16 mouse cellular contexts compared by ENCODE assay signal in genomic region chr13:73628586-73629113, GRCm38 (mm10). TPM values are rescaled to one million over a fixed set of nuclear protein-coding genes. Genes with fewer than 3 reads are reported as not detected.
A peak's percentile ranks its signal among the peaks of the same experiment; 100 is the strongest.
DNase-seq lines count a peak whose midpoint lies in the region; ATAC-seq and TF ChIP-seq lines count a peak whose summit lies in the region.
"Had no signal": no experiment of that assay in that cellular context is flagged by ENCODE, and none has a peak within 500 bp of the region (broad histone marks: within the 10 kb centered on the region; RNA-seq: fewer than 3 reads in every experiment).

No protein-coding gene starts in this region.

- 90% methylated on average over 11 of the region's 11 CpGs for WGBS in embryonic facial prominence, embryonic 12.5 days
- 91% methylated on average over 11 of the region's 11 CpGs for WGBS in embryonic facial prominence, embryonic 10.5 days
- WGBS in kidney, embryonic 15.5 days, result 79% methylated on average over 11 of the region's 11 CpGs
- 84% methylated on average over 11 of the region's 11 CpGs for WGBS in embryonic facial prominence, embryonic 15.5 days
- WGBS in heart, embryonic 11.5 days (ENCODE audit: insufficient replicate concordance), result 81% methylated on average over 11 of the region's 11 CpGs

- H3K27ac ChIP-seq in embryonic facial prominence, embryonic 12.5 days, result no peak overlapping the region
- H3K27ac ChIP-seq in embryonic facial prominence, embryonic 10.5 days (replicated peaks), result no peak overlapping the region
- no peak overlapping the region for H3K27ac ChIP-seq in kidney, embryonic 15.5 days
- no peak overlapping the region for H3K27ac ChIP-seq in embryonic facial prominence, embryonic 15.5 days (replicated peaks)
- no peak overlapping the region for H3K27ac ChIP-seq in heart, embryonic 11.5 days (ENCODE audit: low read depth, low read length)
- H3K27ac ChIP-seq: heart, embryonic 15.5 days; limb, embryonic 12.5 days; macrophage had no signal

- no peak for DNase-seq in embryonic facial prominence, embryonic 10.5 days (ENCODE audit: low spot score)
- no peak for DNase-seq in kidney, adult 8-10 months
- no peak for DNase-seq in right cerebral cortex, postnatal 10 days (ENCODE audit: low spot score in 2 of 2)
- DNase-seq: cerebellum, adult 2 months; lung, adult 2 months; right cerebral cortex, postnatal 14 days; thymus, postnatal 36 days had no signal

- no peak for TF ChIP-seq CTCF in E14TG2a.4 (conservative IDR thresholded peaks at IDR 0.05; ENCODE audit: low read length)

- H3K4me2 ChIP-seq in embryonic facial prominence, embryonic 12.5 days (replicated peaks), result 0 out of 2 replicates have a peak overlapping the region, but pooled peaks have one; percentile 5
- 0 out of 2 replicates have a peak overlapping the region, but pooled peaks have one; percentile 0 for H3K4me2 ChIP-seq in kidney, embryonic 15.5 days
- 0 out of 2 replicates have a peak overlapping the region, but pooled peaks have one; percentile 1 for H3K4me2 ChIP-seq in embryonic facial prominence, embryonic 15.5 days (replicated peaks)
- H3K4me2 ChIP-seq in heart, embryonic 11.5 days, result no peak overlapping the region
- H3K4me2 ChIP-seq: heart, embryonic 15.5 days had no signal

- H3K9ac ChIP-seq in embryonic facial prominence, embryonic 12.5 days, result no peak overlapping the region
- no peak overlapping the region for H3K9ac ChIP-seq in kidney, embryonic 15.5 days
- H3K9ac ChIP-seq in embryonic facial prominence, embryonic 15.5 days, result no peak overlapping the region
- no peak overlapping the region for H3K9ac ChIP-seq in heart, embryonic 11.5 days (ENCODE audit: low read depth, low read length)
- H3K9ac ChIP-seq: heart, embryonic 15.5 days; limb, embryonic 12.5 days had no signal

- H3K4me3 ChIP-seq in embryonic facial prominence, embryonic 12.5 days, result no peak overlapping the region
- H3K4me3 ChIP-seq in embryonic facial prominence, embryonic 10.5 days, result no peak overlapping the region
- no peak overlapping the region for H3K4me3 ChIP-seq in kidney, embryonic 15.5 days (replicated peaks)
- H3K4me3 ChIP-seq in E14TG2a.4 (replicated peaks; ENCODE audit: low read length), result peak overlapping the region; percentile 48
- no peak overlapping the region for H3K4me3 ChIP-seq in embryonic facial prominence, embryonic 15.5 days (replicated peaks)
- no peak overlapping the region for H3K4me3 ChIP-seq in heart, embryonic 11.5 days (ENCODE audit: low read depth, low read length)
- H3K4me3 ChIP-seq: erythroblast, embryonic 14.5 days; heart, embryonic 15.5 days; limb, embryonic 12.5 days had no signal

- ATAC-seq in embryonic facial prominence, embryonic 12.5 days (ENCODE audit: insufficient number of reproducible peaks, insufficient read depth, low FRiP score, low TSS enrichment), result no peak
- ATAC-seq in kidney, embryonic 15.5 days (replicated peaks; ENCODE audit: low FRiP score), result no peak
- no peak for ATAC-seq in embryonic facial prominence, embryonic 15.5 days (ENCODE audit: insufficient number of reproducible peaks, low FRiP score, low TSS enrichment, low read depth)
- no peak for ATAC-seq in heart, embryonic 11.5 days (replicated peaks; ENCODE audit: insufficient number of reproducible peaks, low FRiP score, low TSS enrichment)

- peaks cover 5% of the 10 kb centered on the region; the same call in 1 of the 2 replicates for H3K36me3 ChIP-seq in embryonic facial prominence, embryonic 12.5 days
- peaks cover 43% of the 10 kb centered on the region for H3K36me3 ChIP-seq in embryonic facial prominence, embryonic 10.5 days (replicated peaks)
- 0 out of 2 replicates have a peak, but pooled peaks cover 5% of the 10 kb centered on the region for H3K36me3 ChIP-seq in kidney, embryonic 15.5 days
- H3K36me3 ChIP-seq in E14TG2a.4 (ENCODE audit: insufficient read depth, low read length), result peaks cover 35% of the 10 kb centered on the region
- peaks cover 1% of the 10 kb centered on the region; the same call in 1 of the 2 replicates for H3K36me3 ChIP-seq in embryonic facial prominence, embryonic 15.5 days
- H3K36me3 ChIP-seq in heart, embryonic 11.5 days (ENCODE audit: control insufficient read depth, insufficient read depth, low read length), result no peaks in the 10 kb centered on the region
- H3K36me3 ChIP-seq: heart, embryonic 15.5 days had no signal

- H3K4me1 ChIP-seq in embryonic facial prominence, embryonic 12.5 days, result peaks cover 16% of the 10 kb centered on the region
- peaks cover 27% of the 10 kb centered on the region for H3K4me1 ChIP-seq in embryonic facial prominence, embryonic 10.5 days
- H3K4me1 ChIP-seq in kidney, embryonic 15.5 days, result peaks cover 18% of the 10 kb centered on the region
- peaks cover 60% of the 10 kb centered on the region for H3K4me1 ChIP-seq in E14TG2a.4 (replicated peaks; ENCODE audit: low read depth, low read length)
- peaks cover 13% of the 10 kb centered on the region for H3K4me1 ChIP-seq in embryonic facial prominence, embryonic 15.5 days
- peaks cover 11% of the 10 kb centered on the region for H3K4me1 ChIP-seq in heart, embryonic 11.5 days (ENCODE audit: control insufficient read depth, insufficient read depth, low read length)

- H3K9me3 ChIP-seq in embryonic facial prominence, embryonic 12.5 days, result no peaks in the 10 kb centered on the region
- no peaks in the 10 kb centered on the region for H3K9me3 ChIP-seq in embryonic facial prominence, embryonic 10.5 days
- no peaks in the 10 kb centered on the region for H3K9me3 ChIP-seq in kidney, embryonic 15.5 days (replicated peaks)
- H3K9me3 ChIP-seq in E14TG2a.4 (ENCODE audit: low read length), result no peaks in the 10 kb centered on the region
- no peaks in the 10 kb centered on the region for H3K9me3 ChIP-seq in embryonic facial prominence, embryonic 15.5 days (replicated peaks)
- no peaks in the 10 kb centered on the region for H3K9me3 ChIP-seq in heart, embryonic 11.5 days (replicated peaks; ENCODE audit: control insufficient read depth, low read length)
- H3K9me3 ChIP-seq: heart, embryonic 15.5 days; limb, embryonic 12.5 days had no signal

- no peaks in the 10 kb centered on the region for H3K27me3 ChIP-seq in embryonic facial prominence, embryonic 12.5 days
- no peaks in the 10 kb centered on the region for H3K27me3 ChIP-seq in embryonic facial prominence, embryonic 10.5 days (replicated peaks; ENCODE audit: low read depth, poor library complexity, severe bottlenecking)
- no peaks in the 10 kb centered on the region for H3K27me3 ChIP-seq in kidney, embryonic 15.5 days
- 0 out of 2 replicates have a peak, but pooled peaks cover 6% of the 10 kb centered on the region for H3K27me3 ChIP-seq in E14TG2a.4 (ENCODE audit: insufficient read depth, low read length)
- no peaks in the 10 kb centered on the region for H3K27me3 ChIP-seq in embryonic facial prominence, embryonic 15.5 days
- H3K27me3 ChIP-seq in heart, embryonic 11.5 days (ENCODE audit: control insufficient read depth, insufficient read depth, low read length), result no peaks in the 10 kb centered on the region
- H3K27me3 ChIP-seq: heart, embryonic 15.5 days; limb, embryonic 12.5 days had no signal

RNA-seq across cellular contexts. Expression of gene Tert, which starts 1.9 kb away (rescaled TPM):
- 10.3 and 13.2 TPM in 2 replicates for polyA plus RNA-seq in embryonic facial prominence, embryonic 12.5 days (2016; fragmentation: Nextera tagmentation; extraction: Ambion mirVana)
- polyA plus RNA-seq in embryonic facial prominence, embryonic 10.5 days (2016; fragmentation: Nextera tagmentation; extraction: Ambion mirVana), result 9.2 and 10.4 TPM in 2 replicates
- polyA plus RNA-seq in kidney, embryonic 15.5 days (2015; fragmentation: Nextera tagmentation; extraction: Ambion mirVana), result 6.5 and 7.3 TPM in 2 replicates
- 4.6 and 4.9 TPM in 2 replicates for polyA plus RNA-seq in embryonic facial prominence, embryonic 15.5 days (2015; fragmentation: Nextera tagmentation; extraction: Ambion mirVana)
- 2.3 and 3.5 TPM in 2 replicates for polyA plus RNA-seq in heart, embryonic 11.5 days (2014; fragmentation: Nextera tagmentation; extraction: Ambion mirVana)
- polyA plus RNA-seq: erythroblast, embryonic 14.5 days; macrophage had no signal

RNA-seq across cellular contexts. Expression of gene Clptm1l, which starts 24.8 kb away (rescaled TPM):
- 127 and 130 TPM in 2 replicates for polyA plus RNA-seq in embryonic facial prominence, embryonic 12.5 days (2016; fragmentation: Nextera tagmentation; extraction: Ambion mirVana)
- 98.9 and 103 TPM in 2 replicates for polyA plus RNA-seq in embryonic facial prominence, embryonic 10.5 days (2016; fragmentation: Nextera tagmentation; extraction: Ambion mirVana)
- 123 and 133 TPM in 2 replicates for polyA plus RNA-seq in kidney, embryonic 15.5 days (2015; fragmentation: Nextera tagmentation; extraction: Ambion mirVana)
- polyA plus RNA-seq in embryonic facial prominence, embryonic 15.5 days (2015; fragmentation: Nextera tagmentation; extraction: Ambion mirVana), result 137 and 141 TPM in 2 replicates
- polyA plus RNA-seq in heart, embryonic 11.5 days (2014; fragmentation: Nextera tagmentation; extraction: Ambion mirVana), result 119 and 129 TPM in 2 replicates

RNA-seq across cellular contexts. Expression of gene Slc6a18, which starts 49.2 kb away (rescaled TPM):
- polyA plus RNA-seq in embryonic facial prominence, embryonic 12.5 days (2016; fragmentation: Nextera tagmentation; extraction: Ambion mirVana), result not detected in 2 replicates
- not detected in 2 replicates for polyA plus RNA-seq in embryonic facial prominence, embryonic 10.5 days (2016; fragmentation: Nextera tagmentation; extraction: Ambion mirVana)
- polyA plus RNA-seq in kidney, embryonic 15.5 days (2015; fragmentation: Nextera tagmentation; extraction: Ambion mirVana), result 19.0 and 19.2 TPM in 2 replicates
- polyA plus RNA-seq in embryonic facial prominence, embryonic 15.5 days (2015; fragmentation: Nextera tagmentation; extraction: Ambion mirVana), result not detected in 2 replicates
- not detected in 2 replicates for polyA plus RNA-seq in heart, embryonic 11.5 days (2014; fragmentation: Nextera tagmentation; extraction: Ambion mirVana)
- polyA plus RNA-seq: cerebellum, adult 2 months; erythroblast, embryonic 14.5 days; heart, embryonic 15.5 days; limb, embryonic 12.5 days; lung, adult 2 months; macrophage had no signal

Comparison
In these comparisons a context has a peak if more than half of its experiments do, and no peak if none do; other contexts are left out.
1. RNA of gene Slc6a18, which starts 49.2 kb away (polyA plus RNA-seq): 19.0 to 19.2 TPM in kidney, embryonic 15.5 days; not detected in embryonic facial prominence, embryonic 10.5 days, not detected in embryonic facial prominence, embryonic 12.5 days, not detected in embryonic facial prominence, embryonic 15.5 days and not detected in heart, embryonic 11.5 days; every median in the first group is over 10 times any median in the second.